Mouse (Mus musculus) heart, postnatal 0 days (tissue): Measurements from ENCODE around the gene Mon1b.

Experiments used
- CTCF ChIP-seq: IDR thresholded peaks from 2 replicates; pipeline ENCODE4 v1.5.1; 2016; ENCODE audit warnings: antibody characterized with exemption, control low read depth, low read depth
- EP300 ChIP-seq: IDR thresholded peaks from 2 replicates; pipeline ENCODE4 v1.6.1; 2016; ENCODE audit warnings: antibody characterized with exemption, low read depth

- TF ChIP-seq CTCF (no peak), EP300 (no peak)
These were observed 30.6 kb downstream of the Mon1b start for GRCm38 (mm10) chr8:113665951-113666350.
